Mouse (Mus musculus) kidney, postnatal 36 days (tissue): ENCODE measurements at regions not wholly inside any gene's neighbourhood (a gene's known extent, or its start where the extent isn't known, plus 50 kb on each side); places are given as distances from the start of the nearest gene placed in this dataset.

Experiments
- DNase-seq, 2 experiments: peaks; one replicate each; pipeline ENCODE4 v3.0.0; 2021 to 2022; ENCODE audit warnings: mixed read lengths in 2 of 2

- DNase-seq, result no peak
These were observed 155.7 kb downstream of the Gm9376 start for GRCm38 (mm10) chr14:118422351-118423001.

GRCm38 (mm10) chr14:118423269-118423668 is 156.5 kb downstream of the Gm9376 start:
- DNase-seq, result no peak

- DNase-seq, result no peak
These were observed 159.8 kb downstream of the Gm9376 start for GRCm38 (mm10) chr14:118426562-118426961.

DNA sequence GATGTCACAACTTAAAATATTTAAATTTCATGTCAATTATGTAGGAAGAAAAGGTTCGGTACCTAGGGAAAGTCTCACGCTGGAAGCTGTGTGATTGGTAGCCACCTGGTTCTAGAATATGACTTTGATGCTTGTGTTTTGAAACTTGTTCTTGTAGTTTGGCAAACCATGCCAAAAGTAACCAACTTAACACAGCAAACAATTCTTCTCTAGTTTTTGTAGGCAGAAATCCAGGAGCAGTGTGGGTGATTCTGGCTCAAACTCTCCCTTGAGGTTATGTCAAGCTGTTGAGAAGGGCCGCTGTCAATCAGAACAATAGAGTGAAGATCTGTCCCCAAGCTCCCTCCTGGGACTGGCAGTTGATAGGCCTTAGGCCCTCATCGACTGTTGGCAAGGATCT is 163.5 kb downstream of the Gm9376 start:
- no peak for DNase-seq

DNA sequence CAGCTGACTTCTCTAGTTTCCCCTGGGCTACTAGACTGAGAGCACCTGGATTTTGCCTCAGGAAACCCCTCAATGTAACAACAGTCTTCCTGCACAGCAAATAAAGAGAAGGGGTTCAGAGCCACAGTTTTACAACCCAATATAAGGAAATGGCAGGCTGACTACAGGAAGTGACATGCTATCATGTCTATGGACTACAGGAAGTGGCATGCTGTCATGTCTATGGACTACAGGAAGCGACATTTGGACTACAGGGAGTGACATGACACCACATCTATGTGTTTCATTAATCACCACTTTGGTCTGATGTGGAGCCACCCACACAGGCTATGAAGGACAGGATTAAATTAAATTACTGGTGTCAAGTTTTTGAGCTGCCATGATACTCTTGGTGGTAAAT is 164.0 kb downstream of the Gm9376 start:
- no peak for DNase-seq

DNA sequence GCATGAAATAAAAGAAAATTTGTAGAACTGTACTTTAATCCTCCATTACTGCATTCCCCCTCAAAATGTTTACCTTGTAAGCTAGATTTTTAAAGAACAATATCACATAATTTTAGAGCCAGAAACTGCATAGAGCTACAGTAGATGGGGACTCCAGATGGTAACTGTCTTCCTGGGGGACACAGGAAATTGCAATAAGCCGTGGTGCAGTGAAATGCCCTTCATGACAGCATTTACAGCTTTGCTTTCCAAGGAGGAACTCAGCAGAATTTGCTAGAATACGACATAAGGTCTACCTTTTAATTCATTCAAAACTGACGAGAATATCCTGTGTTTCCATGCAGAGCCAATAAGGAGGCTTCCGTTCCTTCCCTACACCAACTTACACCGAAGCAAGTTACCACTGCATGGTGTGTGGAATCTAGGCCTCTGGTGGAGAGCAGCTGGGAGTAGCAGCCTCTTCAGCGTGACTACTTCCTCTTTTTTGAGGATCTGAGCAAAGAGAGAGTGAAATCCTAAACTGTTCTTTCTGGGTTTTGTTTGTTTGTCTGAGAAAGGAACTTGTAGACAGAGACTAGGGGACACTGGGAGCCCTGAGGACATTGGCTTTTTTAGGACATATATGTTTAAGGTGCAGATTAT is 164.6 kb downstream of the Gm9376 start:
- DNase-seq, result no peak
